Mouse (Mus musculus) heart, adult 18-20 months (tissue): ENCODE results near the gene Stk16. TPM values are rescaled to one million over a fixed set of nuclear protein-coding genes. Genes with fewer than 3 reads are reported as not detected.

Source experiments
- microRNA-seq, 2 experiments: library from miRNA; unstranded; fragments of <30 nt; microRNA quantifications; one replicate each; pipeline ENCODE4 v1.2.0; 2022
- total RNA-seq, 2 experiments: library from RNA; stranded (reverse); gene quantifications; 2 replicates each; pipeline ENCODE4 v1.2.3; 2021

Gene Stk16
- total RNA-seq, 2 experiments from 2014 or later: 35.8 to 36.5 TPM

Small RNA genes lying within 50 kb of the gene (microRNA-seq; reads per million reads assigned to microRNA genes)
- 0 reads per million in 2 experiments for gene Gm27943

Other genes with a start within 250 kb of the Stk16 start
- gene Nhej1, start 85.6 kb upstream of the Stk16 start, total RNA-seq: 1 to 10 TPM; 3.8 to 4.6 TPM
- gene Slc23a3, start 76.9 kb upstream of the Stk16 start, total RNA-seq: under 1 TPM; 0.32 to 0.49 TPM
- gene Cnppd1, start 68.1 kb upstream of the Stk16 start, total RNA-seq: 10 to 100 TPM; 22.5 to 27.4 TPM
- gene Retreg2, start 68.1 kb upstream of the Stk16 start, total RNA-seq: 10 to 100 TPM; 20.3 to 23.0 TPM
- 10 to 100 TPM; 12.1 to 14.1 TPM for gene Zfand2b, start 42.2 kb upstream of the Stk16 start, total RNA-seq
- gene Abcb6, start 30.4 kb upstream of the Stk16 start, total RNA-seq: 10 to 100 TPM; 28.5 to 29.4 TPM
- 10 to 100 TPM in 1 of 2 experiments, 1 to 10 TPM in 1; 7.8 to 10.8 TPM for gene Ankzf1, start 18.7 kb upstream of the Stk16 start, total RNA-seq
- gene Atg9a, start 18.6 kb upstream of the Stk16 start, total RNA-seq: 10 to 100 TPM; 58.8 to 68.8 TPM
- 1 to 10 TPM; 2.0 to 2.5 TPM for gene Glb1l, start within 50 bp of the Stk16 start, total RNA-seq
- 1,000 to 10,000 TPM in 1 of 2 experiments, 100 to 1,000 TPM in 1; 973 to 1,125 TPM for gene Tuba4a, start 9.0 kb downstream of the Stk16 start, total RNA-seq
- gene A630095N17Rik, start 21.3 kb downstream of the Stk16 start, total RNA-seq: not detected
- gene Dnajb2, start 25.6 kb downstream of the Stk16 start, total RNA-seq: 100 to 1,000 TPM; 123 to 127 TPM
- gene Ptprn, start 53.7 kb downstream of the Stk16 start, total RNA-seq: 1 to 10 TPM; 1.2 to 2.0 TPM
- not detected for gene Resp18, start 67.6 kb downstream of the Stk16 start, total RNA-seq
- 10 to 100 TPM; 80.9 to 88.3 TPM for gene Dnpep, start 107.2 kb downstream of the Stk16 start, total RNA-seq
- gene Des, start 149.5 kb downstream of the Stk16 start, total RNA-seq: 1,000 to 10,000 TPM; 1,347 to 1,386 TPM
- gene Speg, start 164.5 kb downstream of the Stk16 start, total RNA-seq: 100 to 1,000 TPM; 115 TPM
- gene Gmppa, start 225.1 kb downstream of the Stk16 start, total RNA-seq: 10 to 100 TPM; 34.5 to 38.2 TPM
- gene Asic4, start 239.6 kb downstream of the Stk16 start, total RNA-seq: not detected